ENCODE assay signal across 9 mouse cellular contexts in genomic region chr9:110743456-110744323, GRCm38 (mm10). TPM values are rescaled to one million over a fixed set of nuclear protein-coding genes. Genes with fewer than 3 reads are reported as not detected.
DNase-seq lines count a peak whose midpoint lies in the region; ATAC-seq and TF ChIP-seq lines count a peak whose summit lies in the region.
"Had no signal": no experiment of that assay in that cellular context is flagged by ENCODE, and none has a peak within 500 bp of the region (broad histone marks: within the 10 kb centered on the region; RNA-seq: fewer than 3 reads in every experiment).

No protein-coding gene starts in this region.

- ATAC-seq in heart, embryonic 15.5 days (replicated peaks; ENCODE audit: insufficient number of reproducible peaks, insufficient read depth, low FRiP score, low read depth): peak; percentile 45
- 0 out of 2 replicates have a peak, but pooled peaks have one; percentile 9 for ATAC-seq in midbrain, embryonic 16.5 days
- no peak for ATAC-seq in frontal cortex, adult (ENCODE audit: low TSS enrichment)
- no peak for ATAC-seq in activated CD4-positive, CD25-positive, alpha-beta regulatory T cell, adult 4 months

- no peaks in the 10 kb centered on the region for H3K9me3 ChIP-seq in ES-E14 (ENCODE audit: control insufficient read depth, insufficient read depth, low read depth, low read length)
- H3K9me3 ChIP-seq in heart, embryonic 15.5 days (replicated peaks): no peaks in the 10 kb centered on the region
- H3K9me3 ChIP-seq in midbrain, embryonic 16.5 days (replicated peaks; ENCODE audit: control insufficient read depth, low read length, poor library complexity, severe bottlenecking): no peaks in the 10 kb centered on the region

- H3K9ac ChIP-seq in ES-E14 (ENCODE audit: insufficient read depth, low read depth, low read length, poor library complexity, severe bottlenecking): peak overlapping the region; percentile 52; the same call in 1 of the 2 replicates
- peak overlapping the region; percentile 77 for H3K9ac ChIP-seq in heart, embryonic 15.5 days
- peak overlapping the region; percentile 80 for H3K9ac ChIP-seq in midbrain, embryonic 16.5 days (ENCODE audit: low read depth, low read length)

- peaks cover 0 to 2% of the 10 kb centered on the region in 2 experiments; a peak in 2 of 4 replicates for H3K4me1 ChIP-seq in ES-E14 (ENCODE audit: control insufficient read depth in 2 of 2, insufficient read depth in 2 of 2, low read length in 2 of 2, poor library complexity in 1 of 2)
- peaks cover 25% of the 10 kb centered on the region for H3K4me1 ChIP-seq in heart, embryonic 15.5 days (replicated peaks)
- H3K4me1 ChIP-seq in midbrain, embryonic 16.5 days (ENCODE audit: control insufficient read depth, insufficient read depth, low read length): peaks cover 19% of the 10 kb centered on the region

- peak; percentile 51 for DNase-seq in adrenal gland, postnatal 10 days
- no peak for DNase-seq in adrenal gland, adult 8-10 months
- no peak for DNase-seq in ES-E14 (ENCODE audit: low read depth, low spot score)
- DNase-seq in kidney, postnatal 36 days: peak; percentile 56 to 84

- H3K27ac ChIP-seq in ES-E14 (ENCODE audit: insufficient read depth, low read depth, low read length, poor library complexity, severe bottlenecking): no peak overlapping the region
- H3K27ac ChIP-seq in heart, embryonic 15.5 days: peak overlapping the region; percentile 82
- H3K27ac ChIP-seq in midbrain, embryonic 16.5 days (ENCODE audit: low read length): no peak overlapping the region

- in situ Hi-C loops in ES-E14 (cut with MboI; ENCODE audit: low sequenced_read_pairs in 2 of 2, unreplicated experiment in 2 of 2): no loop called here

- WGBS in heart, embryonic 15.5 days: 4% methylated on average over 51 of the region's 63 CpGs
- WGBS in midbrain, embryonic 16.5 days: 3% methylated on average over 43 of the region's 63 CpGs

- H3K27me3 ChIP-seq in heart, embryonic 15.5 days: peaks cover 21% of the 10 kb centered on the region; the same call in 1 of the 2 replicates
- H3K27me3 ChIP-seq in midbrain, embryonic 16.5 days (ENCODE audit: control insufficient read depth, insufficient read depth, low read depth, low read length): peaks cover 21% of the 10 kb centered on the region

- no peaks in the 10 kb centered on the region for H3K36me3 ChIP-seq in ES-E14 (ENCODE audit: control insufficient read depth, insufficient read depth, low read length, poor library complexity, severe bottlenecking)
- no peaks in the 10 kb centered on the region; the same call in 1 of the 2 replicates for H3K36me3 ChIP-seq in heart, embryonic 15.5 days
- no peaks in the 10 kb centered on the region for H3K36me3 ChIP-seq in midbrain, embryonic 16.5 days (ENCODE audit: control insufficient read depth, insufficient read depth, low read length)

- peak overlapping the region; percentile 74 to 92 for H3K4me3 ChIP-seq in ES-E14 (ENCODE audit: insufficient read depth in 1 of 2, low read depth in 1 of 2, low read length in 2 of 2, poor library complexity in 1 of 2, severe bottlenecking in 1 of 2)
- H3K4me3 ChIP-seq in heart, embryonic 15.5 days: peak overlapping the region; percentile 80
- peak overlapping the region; percentile 68 for H3K4me3 ChIP-seq in midbrain, embryonic 16.5 days (ENCODE audit: low read depth, low read length)

- H3K4me2 ChIP-seq in heart, embryonic 15.5 days: peak overlapping the region; percentile 94
- peak overlapping the region; percentile 98 for H3K4me2 ChIP-seq in midbrain, embryonic 16.5 days (ENCODE audit: low read length)

TF ChIP-seq in ES-E14, 5 proteins besides CTCF, POLR2A, EP300 and RAD21:
- TF ChIP-seq HCFC1 (IDR thresholded peaks at IDR 0.05; ENCODE audit: borderline replicate concordance, insufficient read depth, low read length) (no peak), CHD2 (IDR thresholded peaks at IDR 0.05; ENCODE audit: low read depth, low read length) (no peak), ZNF384 (IDR thresholded peaks at IDR 0.05; ENCODE audit: low read depth, low read length) (no peak)

RNA-seq across cellular contexts. Expression of gene Myl3, which starts 2.0 kb away (rescaled TPM):
- 10 to 100 TPM; 10.6 to 78.0 TPM for total RNA-seq in adrenal gland, postnatal 10 days (2021)
- under 1 TPM in 2 of 4 experiments, not detected in 2; 0.26 to 0.40 TPM for total RNA-seq in adrenal gland, adult 8-10 months (2022)
- 0.48 and 0.89 TPM in 2 replicates for total RNA-seq in ES-E14 (2012; rRNA removed)
- polyA plus RNA-seq in heart, embryonic 15.5 days (2015; fragmentation: Nextera tagmentation; extraction: Ambion mirVana): 3,797 and 4,490 TPM in 2 replicates
- polyA plus RNA-seq in midbrain, embryonic 16.5 days (2015; fragmentation: Nextera tagmentation; extraction: Ambion mirVana): 0.39 and 0.48 TPM in 2 replicates
- not detected for polyA plus RNA-seq in activated CD4-positive, CD25-positive, alpha-beta regulatory T cell, adult 4 months (2017; shearing (Covaris generic))

RNA-seq across cellular contexts. Expression of gene Pth1r, which starts 3.3 kb away (rescaled TPM):
- total RNA-seq in adrenal gland, postnatal 10 days (2021): 10 to 100 TPM; 13.4 to 13.9 TPM
- total RNA-seq in adrenal gland, adult 8-10 months (2022): 10 to 100 TPM in 1 of 4 experiments, 1 to 10 TPM in 3; 7.2 to 12.3 (median 9.3) TPM
- total RNA-seq in ES-E14 (2012; rRNA removed): 3.2 and 6.8 TPM in 2 replicates
- polyA plus RNA-seq in heart, embryonic 15.5 days (2015; fragmentation: Nextera tagmentation; extraction: Ambion mirVana): 23.2 and 26.1 TPM in 2 replicates
- 6.1 and 8.0 TPM in 2 replicates for polyA plus RNA-seq in midbrain, embryonic 16.5 days (2015; fragmentation: Nextera tagmentation; extraction: Ambion mirVana)
- polyA plus RNA-seq in activated CD4-positive, CD25-positive, alpha-beta regulatory T cell, adult 4 months (2017; shearing (Covaris generic)): not detected

RNA-seq across cellular contexts. Expression of gene Prss42, which starts 54.3 kb away (rescaled TPM):
- total RNA-seq in adrenal gland, postnatal 10 days (2021): not detected
- not detected for total RNA-seq in adrenal gland, adult 8-10 months (2022)
- total RNA-seq in ES-E14 (2012; rRNA removed): 7.5 and 14.8 TPM in 2 replicates
- 0.15 TPM in 1 of 2 replicates, not detected in the other for polyA plus RNA-seq in heart, embryonic 15.5 days (2015; fragmentation: Nextera tagmentation; extraction: Ambion mirVana)
- polyA plus RNA-seq in midbrain, embryonic 16.5 days (2015; fragmentation: Nextera tagmentation; extraction: Ambion mirVana): not detected in 2 replicates
- not detected for polyA plus RNA-seq in activated CD4-positive, CD25-positive, alpha-beta regulatory T cell, adult 4 months (2017; shearing (Covaris generic))
- polyA plus RNA-seq: cortical plate, adult 2 months had no signal

Comparison
In these comparisons a context has a peak if more than half of its experiments do, and no peak if none do; other contexts are left out.
1. DNase-seq: peak in adrenal gland, postnatal 10 days (single experiment) and kidney, postnatal 36 days (2 of 2); none in adrenal gland, adult 8-10 months (single experiment) and ES-E14 (single experiment).
2. ATAC-seq: peak in heart, embryonic 15.5 days (single experiment) and midbrain, embryonic 16.5 days (single experiment); none in frontal cortex, adult (single experiment) and activated CD4-positive, CD25-positive, alpha-beta regulatory T cell, adult 4 months (single experiment).
3. Peak in every context shown above with its lines, with median percentiles within 50 percentile points of each other: H3K4me3 ChIP-seq and H3K9ac ChIP-seq.